Mouse (Mus musculus) adrenal gland, adult 8-10 months (tissue): ENCODE measurements around the gene St6galnac3. TPM values are rescaled to one million over a fixed set of nuclear protein-coding genes. Genes with fewer than 3 reads are reported as not detected.

Experiments used
- DNase-seq: peaks from one replicate; pipeline ENCODE4 v3.0.0; 2022
- total RNA-seq, 4 experiments: library from RNA; stranded (reverse); gene quantifications; 2 replicates each; pipeline ENCODE4 v1.2.4; 2022

The St6galnac3 gene
- total RNA-seq, 4 experiments from 2014 or later, result 7.7 to 25.4 (median 16.9) TPM

- DNase-seq, result no peak
Observed at GRCm38 (mm10) chr3:153339091-153339490, 385.9 kb downstream of the St6galnac3 start.

- DNase-seq, result no peak
Observed at GRCm38 (mm10) chr3:153337779-153338178, 387.2 kb downstream of the St6galnac3 start.

GRCm38 (mm10) chr3:153337221-153337620 is 387.8 kb downstream of the St6galnac3 start:
- DNase-seq, result no peak

GRCm38 (mm10) chr3:153334152-153334825 is 390.7 kb downstream of the St6galnac3 start:
- DNase-seq, result no peak

GRCm38 (mm10) chr3:153324307-153324706 is 400.7 kb downstream of the St6galnac3 start:
- no peak for DNase-seq

DNA sequence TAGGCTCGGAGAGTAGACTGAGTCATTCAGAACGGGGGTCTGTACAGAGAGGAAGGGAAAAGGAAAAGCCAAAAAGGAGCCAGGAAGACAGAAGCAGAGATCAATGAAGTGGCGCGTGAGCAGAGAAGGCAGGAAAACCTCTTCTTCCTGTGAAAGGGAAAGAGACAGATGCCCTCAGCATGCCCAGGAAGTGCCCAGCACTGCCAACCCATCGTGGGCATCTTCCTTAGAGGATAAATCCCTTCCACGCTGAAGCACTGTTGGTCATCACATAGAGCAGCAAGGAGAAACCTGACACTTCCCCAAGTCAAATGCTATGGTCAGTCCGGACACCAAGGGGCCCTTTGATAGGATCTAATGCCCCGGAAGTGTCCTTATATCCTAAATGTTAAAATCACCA is 401.5 kb downstream of the St6galnac3 start:
- DNase-seq, result no peak

GRCm38 (mm10) chr3:153313583-153313982 is 411.4 kb downstream of the St6galnac3 start:
- no peak for DNase-seq

DNA sequence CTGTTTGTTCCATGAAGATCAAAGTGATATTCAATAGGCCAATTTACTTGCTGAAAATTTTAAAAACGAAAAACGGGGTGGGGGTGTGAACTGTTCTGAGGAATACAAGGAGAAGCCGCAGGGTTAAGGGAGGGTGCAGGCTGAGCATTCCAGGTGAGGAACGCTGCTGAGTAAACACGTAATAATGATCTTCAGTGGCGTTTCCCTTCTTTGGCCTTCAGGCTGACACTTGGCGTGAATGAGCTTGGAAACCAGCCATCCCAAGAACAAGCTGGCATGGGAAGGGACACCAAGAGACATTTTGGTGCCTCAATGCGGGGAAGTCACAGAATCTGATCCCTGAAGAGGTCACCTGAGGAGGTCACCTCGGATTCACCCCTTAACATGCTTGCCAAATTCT is 411.8 kb downstream of the St6galnac3 start:
- no peak for DNase-seq

DNA sequence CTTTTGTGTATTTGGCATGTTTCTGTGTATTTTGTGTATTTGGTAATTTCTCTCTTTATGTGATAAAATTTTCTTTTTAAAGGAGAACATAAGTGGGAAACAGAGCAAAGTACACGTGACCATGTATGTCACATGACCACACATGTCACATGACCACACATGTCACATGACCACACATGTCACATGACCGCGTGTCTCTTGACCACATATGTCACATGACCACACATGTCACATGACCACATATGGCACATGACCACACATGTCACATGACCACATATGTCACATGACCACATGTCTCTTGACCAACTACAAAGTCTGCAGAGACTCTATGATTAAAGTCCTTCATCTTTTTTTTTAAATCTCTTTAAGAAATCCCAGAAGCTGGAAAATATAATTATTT is 413.0 kb downstream of the St6galnac3 start:
- DNase-seq, result no peak

- DNase-seq, result no peak
Observed at GRCm38 (mm10) chr3:153308379-153308778, 416.6 kb downstream of the St6galnac3 start.

GRCm38 (mm10) chr3:153305153-153305552 is 419.8 kb downstream of the St6galnac3 start:
- DNase-seq, result no peak

DNA sequence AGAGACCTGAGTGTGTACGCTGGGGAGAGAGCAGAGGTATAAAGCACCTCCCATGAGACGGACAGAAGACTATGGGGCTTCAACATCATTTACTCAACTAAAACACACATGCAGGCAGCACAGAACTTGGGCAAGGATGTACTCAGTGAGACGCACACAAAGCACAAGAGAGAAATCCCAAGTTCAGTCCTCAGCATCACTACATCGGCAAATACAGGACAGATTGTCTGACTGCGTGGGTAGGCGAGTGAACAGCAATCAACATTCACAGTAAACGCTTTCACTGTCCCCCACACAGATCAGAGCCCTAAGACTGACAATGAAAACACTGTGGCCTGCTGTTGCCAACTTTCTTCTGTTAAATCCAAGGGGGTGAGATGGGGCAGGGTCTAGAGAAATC is 422.6 kb downstream of the St6galnac3 start:
- DNase-seq, result no peak

- no peak for DNase-seq
Observed at GRCm38 (mm10) chr3:153296375-153297068, 428.5 kb downstream of the St6galnac3 start.

GRCm38 (mm10) chr3:153292853-153293252 is 432.1 kb downstream of the St6galnac3 start:
- no peak for DNase-seq

- no peak for DNase-seq
Observed at GRCm38 (mm10) chr3:153292363-153292762, 432.6 kb downstream of the St6galnac3 start.

GRCm38 (mm10) chr3:153291406-153292045 is 433.4 kb downstream of the St6galnac3 start:
- DNase-seq, result no peak

GRCm38 (mm10) chr3:153289971-153290370 is 435.0 kb downstream of the St6galnac3 start:
- no peak for DNase-seq

- no peak for DNase-seq
Observed at GRCm38 (mm10) chr3:153287564-153287963, 437.4 kb downstream of the St6galnac3 start.

GRCm38 (mm10) chr3:153287081-153287480 is 437.9 kb downstream of the St6galnac3 start:
- DNase-seq, result no peak

- no peak for DNase-seq
Observed at GRCm38 (mm10) chr3:153282123-153282765, 442.7 kb downstream of the St6galnac3 start.

DNA sequence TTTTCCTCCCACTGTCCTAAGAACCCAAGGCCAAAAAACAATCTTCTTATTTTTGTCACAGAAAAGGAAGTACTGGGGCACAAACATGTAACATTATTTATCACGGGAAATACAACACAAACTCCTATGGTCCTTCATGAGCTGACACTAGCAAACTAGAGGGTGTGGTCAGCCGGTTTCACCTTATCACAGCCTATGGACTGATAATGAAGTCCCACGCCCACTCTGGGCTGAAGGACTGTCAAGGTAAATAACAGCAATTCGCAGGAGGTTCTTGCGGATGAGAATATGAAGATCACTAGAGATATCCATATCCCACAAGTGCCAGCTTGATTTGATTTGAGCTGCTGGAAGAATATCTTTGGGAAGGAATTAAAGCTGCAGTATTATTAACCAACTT is 446.7 kb downstream of the St6galnac3 start:
- no peak for DNase-seq

- DNase-seq, result no peak
Observed at GRCm38 (mm10) chr3:153277389-153277999, 447.5 kb downstream of the St6galnac3 start.
